Mouse (Mus musculus): ENCODE measurements around the gene Clmp. TPM values are rescaled to one million over a fixed set of nuclear protein-coding genes. Genes with fewer than 3 reads are reported as not detected.
A peak's percentile ranks its signal among the peaks of the same experiment; 100 is the strongest.
"Not testable (repeated sequence)": the region's sequence is repeated elsewhere in the genome, so short reads cannot be mapped to it uniquely, and the experiment has no call there.

The Clmp gene
- total RNA-seq, 2 experiments from 2014 or later = 46.5 to 46.6 TPM

DNA sequence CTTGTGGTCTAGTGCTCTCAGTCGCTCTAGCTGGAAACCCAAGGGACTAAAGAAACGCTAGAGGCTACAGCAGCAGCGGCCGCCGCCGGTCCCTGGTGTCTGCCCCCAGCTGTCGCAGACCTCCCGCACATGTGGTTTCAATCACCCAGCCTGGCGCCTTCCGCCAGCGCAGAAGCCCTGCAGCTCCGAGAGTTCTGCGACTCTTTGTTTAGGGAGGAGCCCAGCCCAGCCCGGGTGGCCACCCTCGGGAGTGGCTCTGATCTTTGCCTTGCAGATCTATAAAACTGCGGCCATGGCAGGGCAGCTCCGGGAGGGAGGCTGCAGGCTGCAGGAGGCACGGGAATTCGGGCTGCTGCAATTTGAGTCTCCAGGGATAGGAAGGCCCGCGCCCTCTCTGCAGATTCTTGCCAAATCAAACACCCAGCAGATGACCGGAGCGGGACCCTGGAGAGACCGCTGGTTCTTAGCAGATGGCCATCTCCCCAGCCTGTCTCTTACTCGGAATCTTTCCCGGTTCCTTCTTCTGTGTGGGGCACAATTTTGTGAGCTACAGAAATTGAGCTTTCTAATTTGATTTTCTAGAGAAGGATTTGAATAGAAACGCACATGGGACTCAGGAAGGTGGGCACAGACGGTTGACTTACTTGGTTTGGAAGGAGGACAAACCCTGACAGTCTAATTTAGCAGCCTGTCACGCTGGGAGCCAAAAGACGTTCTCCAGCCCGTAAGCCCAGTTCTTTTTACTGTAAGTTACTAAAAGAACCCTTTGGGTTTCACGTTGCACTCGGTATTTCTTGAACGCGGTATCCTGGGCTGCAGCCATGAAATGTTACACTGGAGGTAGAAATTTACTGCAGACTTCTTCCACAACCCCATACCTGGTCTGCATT lies 45.2 kb downstream of the Clmp start:
- peak; percentile 33 to 49 for DNase-seq (ENCODE audit: low spot score in 2 of 2)

DNA sequence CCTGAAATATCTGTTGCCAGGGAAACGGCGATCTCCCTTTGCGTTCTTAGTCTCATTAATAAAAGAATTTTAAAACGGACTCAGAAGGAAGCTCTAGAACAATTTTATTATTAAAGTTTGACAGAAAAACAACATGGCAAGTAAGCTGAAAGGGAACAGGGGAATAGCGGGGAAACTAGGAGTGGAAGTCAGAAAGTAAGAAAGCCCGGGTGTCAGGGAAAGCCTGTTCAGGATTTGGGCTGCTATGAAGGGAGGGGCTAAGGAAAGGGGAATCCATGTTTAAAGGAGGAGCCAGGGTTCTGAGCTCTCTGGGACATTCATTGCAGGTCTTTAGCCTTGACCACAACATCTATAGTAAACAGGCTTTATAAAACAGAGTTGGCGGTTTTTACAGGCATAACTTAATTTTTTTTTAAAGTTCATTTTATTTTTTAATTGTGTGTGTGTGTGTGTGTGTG lies 45.9 kb downstream of the Clmp start:
- no peak for DNase-seq (ENCODE audit: low spot score in 2 of 2)

DNA sequence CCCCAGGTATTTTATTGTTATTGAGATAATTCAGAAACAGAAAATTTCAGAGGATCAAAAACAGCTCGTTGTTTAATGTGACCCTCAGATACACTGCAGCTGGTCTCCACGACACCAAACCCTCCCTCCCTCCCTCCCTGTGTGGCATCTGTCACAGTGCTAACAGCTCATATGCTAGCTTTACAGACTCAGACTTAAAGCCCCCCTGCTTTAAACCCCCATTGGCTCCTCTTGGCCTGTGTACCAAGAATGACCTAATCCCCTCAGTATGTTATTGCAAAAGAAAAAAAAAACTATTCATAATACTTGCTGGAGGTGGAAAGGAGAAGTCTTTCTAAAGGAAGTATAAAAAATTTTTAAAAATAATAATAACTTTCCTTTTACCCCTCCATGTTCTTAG lies 46.5 kb downstream of the Clmp start:
- DNase-seq (ENCODE audit: low spot score in 2 of 2) = no peak

DNA sequence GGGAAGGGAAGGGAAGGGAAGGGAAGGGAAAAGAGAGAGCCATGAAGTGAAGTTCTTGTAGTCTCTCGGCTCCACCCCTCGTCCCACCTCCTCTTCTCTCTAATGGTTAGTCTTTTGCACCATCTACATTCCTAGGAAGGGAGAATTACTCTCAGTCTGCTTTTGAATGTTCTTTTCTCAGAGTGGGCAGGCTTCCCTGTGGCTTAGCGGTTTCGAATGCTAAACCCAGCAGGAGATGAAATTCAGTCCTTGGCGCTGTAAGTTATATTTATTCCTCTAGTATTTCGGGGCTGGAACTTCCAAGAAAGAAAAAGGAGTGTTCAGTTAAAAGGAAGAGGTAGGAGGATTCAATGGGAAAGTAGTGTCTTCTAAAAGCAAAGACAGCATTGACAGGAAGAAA lies 51.4 kb downstream of the Clmp start:
- DNase-seq (ENCODE audit: low spot score in 2 of 2) = no peak

DNA sequence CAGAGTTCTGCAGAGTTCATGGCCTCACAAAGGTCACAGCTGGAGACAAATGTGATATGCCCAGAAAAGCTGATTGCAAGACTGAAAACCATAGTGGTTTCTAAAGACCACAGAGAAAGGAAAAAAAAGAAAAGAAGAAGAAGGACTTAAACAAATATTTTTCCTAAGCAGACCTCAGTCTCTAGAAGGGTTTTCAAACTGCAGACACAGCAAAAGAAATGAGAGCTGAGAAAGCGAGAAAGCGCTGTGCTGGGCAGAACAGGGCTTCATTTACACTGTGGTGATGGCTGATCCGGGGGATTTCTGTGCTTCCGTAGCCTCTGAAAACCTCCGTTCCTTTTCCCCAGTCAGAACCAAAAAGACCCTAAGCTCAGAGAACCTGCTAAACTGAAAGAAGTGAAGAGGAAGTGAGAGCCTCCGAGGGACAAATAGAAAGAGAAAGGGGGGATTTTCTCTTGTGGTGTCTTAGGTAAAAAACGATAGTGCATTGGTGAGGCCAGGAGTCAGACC lies 57.8 kb downstream of the Clmp start:
- DNase-seq (ENCODE audit: low spot score in 2 of 2) = no peak

DNA sequence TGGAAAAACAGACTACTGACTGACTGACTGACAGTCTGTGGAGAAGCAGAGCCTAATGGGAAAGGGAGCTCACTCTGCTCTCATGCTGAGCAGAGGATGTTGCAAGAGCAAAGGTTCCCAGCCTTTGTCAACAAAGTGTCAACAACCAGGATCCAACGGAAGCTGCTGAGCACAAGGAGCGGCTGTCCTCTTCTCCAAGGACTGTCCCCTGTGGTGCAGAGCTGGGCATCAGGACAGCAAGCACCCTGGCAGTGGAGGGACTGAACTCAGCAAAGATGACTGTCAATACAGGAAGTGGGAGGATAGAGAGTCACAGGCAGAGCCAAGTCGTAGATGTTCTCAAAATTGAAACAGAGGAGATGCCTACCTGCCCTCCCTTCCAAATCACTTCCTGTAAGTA lies 58.5 kb downstream of the Clmp start:
- DNase-seq (ENCODE audit: low spot score in 2 of 2) = no peak

DNA sequence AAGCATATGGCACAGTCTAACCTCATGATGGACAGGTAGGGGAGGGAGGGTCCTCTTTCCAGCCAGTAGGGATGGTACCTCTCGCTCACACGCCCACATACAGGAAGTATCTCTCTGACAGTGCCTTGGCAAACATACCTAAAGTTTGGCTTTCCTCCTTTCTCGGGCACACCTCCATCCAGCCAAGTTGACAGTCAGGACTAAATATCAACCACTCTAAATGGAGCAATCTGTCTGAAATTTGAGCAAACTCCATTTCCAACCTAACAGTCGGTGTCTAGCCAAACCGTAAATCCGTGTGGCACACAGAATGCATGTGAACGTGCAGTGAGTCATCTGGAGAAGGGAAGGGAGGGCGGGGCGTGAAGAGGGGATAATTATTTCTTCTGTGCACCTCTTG lies 61.0 kb downstream of the Clmp start:
- DNase-seq (ENCODE audit: low spot score in 2 of 2) = no peak

DNA sequence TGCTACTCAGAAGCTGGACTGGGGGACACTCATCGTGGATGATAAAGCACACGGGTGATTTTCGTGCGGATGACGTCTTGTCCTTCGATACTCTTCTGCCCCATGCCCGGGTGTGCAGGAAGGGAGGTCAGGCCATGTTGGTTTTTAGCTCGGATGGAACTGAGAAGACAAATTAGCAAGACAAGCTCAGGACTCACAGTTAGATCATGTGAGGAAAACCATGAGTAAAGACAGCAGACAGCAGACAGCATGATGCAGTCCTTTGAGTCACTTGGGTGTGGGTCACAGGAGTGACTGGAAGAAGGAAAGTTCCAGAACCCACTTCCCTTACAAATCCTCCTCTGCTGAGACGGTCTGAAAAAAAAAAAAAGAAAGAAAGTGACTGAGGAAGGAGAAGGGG lies 61.5 kb downstream of the Clmp start:
- no peak for DNase-seq (ENCODE audit: low spot score in 2 of 2)

DNA sequence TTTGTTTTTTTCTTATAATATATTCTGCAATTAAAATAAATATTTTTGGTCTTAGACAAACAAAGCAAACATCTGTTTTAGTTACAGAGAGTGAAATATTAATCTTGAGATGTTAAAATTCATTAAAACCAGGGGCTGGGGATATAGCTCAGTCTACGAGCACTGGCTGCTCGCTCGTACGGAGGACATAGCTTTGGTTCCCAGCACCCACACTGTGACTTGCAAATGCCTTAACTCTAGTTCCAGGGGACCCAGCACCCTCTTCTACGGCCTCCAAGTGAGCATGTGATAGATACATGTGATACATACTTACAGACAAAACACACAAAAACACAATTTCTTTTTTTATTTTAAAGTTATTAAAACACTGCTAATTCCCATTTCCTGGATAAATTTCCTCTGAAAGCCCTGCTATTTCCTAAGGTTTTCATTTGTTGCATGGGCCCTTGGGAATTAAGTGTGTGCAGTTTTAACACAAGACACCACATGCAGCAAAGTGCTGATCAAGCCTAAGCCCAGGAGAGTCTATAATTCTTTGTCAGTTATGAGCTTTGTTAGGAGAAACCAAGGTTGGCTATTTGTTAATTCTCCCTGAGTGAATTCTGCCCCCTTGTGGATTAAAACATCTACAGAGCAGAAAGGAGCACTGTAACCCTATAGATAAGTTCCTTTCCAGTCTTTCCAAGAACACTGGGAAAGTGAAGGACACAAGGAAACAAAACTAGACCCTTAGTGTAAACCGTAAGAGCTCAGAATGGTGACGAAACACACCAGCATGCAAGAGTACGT lies 64.3 kb downstream of the Clmp start:
- DNase-seq (ENCODE audit: low spot score in 2 of 2) = no peak

DNA sequence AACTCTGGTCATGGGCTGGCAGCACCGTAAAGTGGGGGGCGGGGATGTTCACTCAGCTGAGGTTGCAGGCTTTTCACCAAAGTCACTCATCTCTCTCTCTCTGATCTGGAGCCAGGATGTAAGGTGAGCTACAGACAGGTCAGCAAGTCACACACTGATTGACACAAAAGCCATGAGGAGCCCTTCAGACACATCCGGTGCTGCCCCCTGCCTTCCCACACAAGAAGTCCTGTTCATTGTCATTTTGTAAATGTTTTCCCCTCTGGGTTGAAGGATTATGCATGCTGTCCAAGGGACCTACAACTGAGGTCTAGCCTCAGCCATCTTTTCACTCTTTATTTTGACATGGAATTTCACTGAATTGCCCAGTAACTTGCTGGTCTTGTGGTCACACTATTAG lies 66.0 kb downstream of the Clmp start:
- DNase-seq (ENCODE audit: low spot score in 2 of 2) = no peak

DNA sequence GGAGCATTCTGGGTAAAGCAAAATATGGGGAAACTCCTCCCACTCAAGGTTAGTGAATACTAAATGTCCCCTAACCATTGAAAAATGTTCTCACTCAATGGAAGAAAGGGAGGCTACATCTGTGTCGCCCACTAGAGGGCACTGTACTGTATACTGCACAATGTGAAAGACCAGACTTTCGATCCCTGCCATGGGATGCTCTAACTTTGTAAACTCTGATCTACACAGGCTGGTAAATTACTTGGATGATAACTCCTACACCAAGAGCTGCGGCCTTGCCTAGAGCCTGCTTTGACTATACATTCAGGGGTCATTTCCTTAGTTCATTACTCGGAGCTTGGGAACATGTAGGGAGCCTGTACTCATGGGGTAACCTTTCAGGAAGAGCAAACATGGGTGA lies 70.6 kb downstream of the Clmp start:
- peak; percentile 57 to 62 for DNase-seq (ENCODE audit: low spot score in 2 of 2)

DNA sequence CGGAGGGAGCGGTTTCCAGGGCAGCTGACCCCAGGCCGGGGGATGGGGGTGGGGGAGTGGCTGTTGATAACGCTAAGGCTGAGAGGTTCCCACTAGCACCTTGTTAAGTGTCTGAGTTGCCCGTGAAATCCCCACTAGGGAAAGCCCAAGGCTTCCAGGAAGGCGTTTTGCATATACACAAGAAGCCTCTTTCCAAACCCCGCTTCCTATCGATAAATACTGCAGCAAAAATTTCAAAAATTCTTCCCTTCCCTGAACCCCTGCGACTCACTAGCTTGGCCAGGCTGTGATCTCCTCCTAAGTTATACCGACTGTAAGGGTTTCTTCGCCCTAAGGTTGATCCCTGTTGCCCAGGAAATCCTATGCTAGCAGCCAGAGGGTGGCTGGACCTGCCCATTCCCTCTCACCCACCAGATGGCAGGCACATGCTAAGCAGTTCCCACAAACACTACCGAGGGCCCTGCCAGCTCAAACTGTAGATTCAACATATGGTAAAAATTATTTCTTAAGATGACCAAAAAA lies 71.4 kb downstream of the Clmp start:
- DNase-seq (ENCODE audit: low spot score in 2 of 2) = peak; percentile 44 to 63

DNA sequence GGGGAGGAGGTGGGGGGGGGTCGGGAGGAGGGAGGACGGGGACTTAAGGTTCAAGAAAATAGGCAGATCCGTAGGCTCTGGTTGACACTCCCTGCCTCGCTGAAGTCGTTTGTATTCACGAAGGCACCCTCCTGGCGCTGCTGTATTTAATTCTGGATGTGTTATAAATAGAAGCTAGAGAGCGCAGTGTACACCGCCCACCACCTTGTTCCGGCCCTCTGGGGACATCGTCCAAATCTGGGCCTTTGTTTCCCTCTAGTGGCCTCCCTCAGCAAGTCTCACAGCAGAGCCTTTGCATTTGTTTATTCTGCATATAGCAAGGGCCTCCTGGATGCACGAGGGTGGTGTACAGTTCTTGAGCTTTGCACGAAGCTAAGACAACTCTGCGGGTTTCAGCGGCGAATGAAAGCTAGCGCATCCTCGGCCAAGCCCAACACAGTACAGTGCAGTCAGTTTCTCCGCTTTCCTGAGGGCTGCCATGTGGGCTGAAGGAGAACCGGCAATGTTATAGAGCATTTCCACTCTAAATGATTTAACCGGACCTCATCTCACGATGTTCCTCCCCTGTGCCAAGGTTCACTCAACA lies 72.0 kb downstream of the Clmp start:
- peak; percentile 77 to 81 for DNase-seq (ENCODE audit: low spot score in 2 of 2)

DNA sequence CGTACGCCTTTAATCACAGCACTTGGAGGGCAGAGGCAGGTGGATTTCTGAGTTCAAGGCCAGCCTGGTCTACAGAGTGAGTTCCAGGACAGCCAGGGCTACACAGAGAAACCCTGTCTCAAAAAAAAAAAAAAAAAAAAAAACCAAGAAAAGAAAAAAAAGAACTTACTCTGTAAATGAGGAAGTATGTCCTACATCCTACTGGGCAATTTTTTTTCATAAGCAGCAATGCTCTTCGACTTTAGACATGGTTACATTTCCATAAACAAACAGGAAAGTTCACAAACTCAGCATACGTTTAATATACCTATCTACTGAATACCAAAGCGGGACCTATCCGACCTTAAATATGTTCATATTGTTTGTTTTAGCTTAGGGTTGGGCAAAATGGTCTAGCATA lies 76.6 kb downstream of the Clmp start:
- DNase-seq (ENCODE audit: low spot score in 2 of 2) = no peak

DNA sequence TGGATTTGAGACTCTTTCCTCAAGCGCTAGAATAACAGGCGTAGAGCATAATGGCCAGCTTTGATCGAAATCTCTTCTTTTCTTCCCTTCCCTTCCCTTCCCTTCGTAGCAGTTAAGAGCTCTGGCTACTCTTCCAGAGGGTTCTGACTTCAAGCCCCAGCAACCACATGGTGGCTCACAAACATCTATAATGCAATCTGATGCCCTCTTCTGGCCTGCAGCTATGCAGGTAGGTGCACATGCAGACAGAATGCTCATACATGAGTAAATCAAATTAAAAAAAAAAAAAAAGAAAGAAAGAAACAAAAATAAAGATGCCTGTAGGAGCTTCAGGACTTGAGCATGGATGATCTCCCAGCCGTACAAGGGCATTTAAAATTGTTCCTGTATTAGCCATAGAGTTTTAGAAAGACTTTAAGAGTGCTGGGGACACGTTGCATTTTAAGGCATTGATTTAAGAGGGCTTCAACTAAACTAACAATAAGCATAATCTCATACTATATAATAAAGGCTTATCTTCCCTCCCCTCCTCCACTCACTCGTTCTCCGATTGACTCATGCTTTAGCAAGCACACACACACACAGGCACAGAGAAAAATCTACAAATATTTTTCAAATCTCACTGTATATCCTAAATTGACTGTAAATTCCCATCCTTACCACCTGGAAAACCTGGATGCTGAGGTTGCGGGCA lies 79.3 kb downstream of the Clmp start:
- no peak for DNase-seq (ENCODE audit: low spot score in 2 of 2)

DNA sequence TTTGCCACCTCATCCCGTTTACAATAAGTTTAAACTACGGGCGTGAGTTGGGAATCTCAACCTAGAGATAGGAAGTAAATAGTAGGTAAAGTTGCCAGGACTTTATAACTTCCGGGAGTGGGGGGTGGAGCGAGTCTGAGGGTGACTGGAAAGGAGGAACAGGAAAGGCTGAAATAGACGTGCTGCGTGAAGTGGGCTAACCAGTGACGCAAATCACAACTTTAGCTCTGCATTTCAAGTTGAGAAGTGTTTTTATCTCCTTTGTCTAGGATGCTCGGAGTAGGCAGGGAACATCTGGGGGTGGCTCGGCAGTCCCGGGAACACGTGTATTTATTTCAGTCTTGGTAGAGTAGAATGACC lies 79.8 kb downstream of the Clmp start:
- no peak for DNase-seq (ENCODE audit: low spot score in 2 of 2)

DNA sequence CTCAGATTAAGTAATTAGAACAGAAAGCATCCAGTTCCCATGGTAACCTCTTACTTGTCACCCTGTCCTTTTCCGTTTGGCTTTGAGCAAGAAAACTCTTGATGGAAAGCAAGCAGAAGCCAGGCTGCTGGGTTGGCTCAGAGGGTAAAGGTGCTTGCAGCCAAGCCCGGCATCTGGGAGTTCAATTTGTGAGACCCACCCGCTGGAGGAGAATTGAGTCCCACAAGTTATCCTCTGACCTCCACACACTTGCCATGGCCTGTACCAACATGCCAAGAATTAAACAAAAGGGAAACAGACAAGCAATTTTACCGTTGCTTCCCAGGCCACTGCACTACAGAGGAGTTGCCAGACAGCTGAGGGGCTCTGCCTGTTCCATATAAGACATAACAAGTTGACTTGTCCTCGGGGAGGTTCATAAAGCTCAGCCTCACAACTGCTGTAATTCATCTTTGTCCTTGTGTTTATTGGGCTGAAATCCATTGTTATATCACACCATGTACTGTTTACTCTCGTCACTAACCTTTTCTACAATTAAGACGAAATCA lies 80.4 kb downstream of the Clmp start:
- DNase-seq (ENCODE audit: low spot score in 2 of 2) = no peak

DNA sequence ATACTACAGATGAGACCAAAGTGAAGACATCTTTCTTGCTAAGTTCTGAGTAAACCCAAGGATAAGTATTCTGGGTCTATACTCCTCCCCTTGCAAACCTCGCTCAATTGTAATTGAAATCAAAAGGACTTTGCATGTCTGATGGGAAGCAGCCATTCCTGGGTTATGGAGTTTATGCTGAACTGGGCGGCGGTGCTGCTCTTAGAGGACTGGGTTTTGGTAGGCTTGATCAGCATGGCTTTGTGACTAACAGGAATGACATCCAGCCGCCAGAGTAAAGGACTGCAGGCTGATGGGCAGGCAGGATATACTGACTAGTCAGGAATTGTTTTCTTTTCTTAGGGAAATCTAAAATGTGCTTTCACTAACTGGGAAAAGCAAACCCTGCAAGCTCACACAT lies 82.2 kb downstream of the Clmp start:
- no peak for DNase-seq (ENCODE audit: low spot score in 2 of 2)

DNA sequence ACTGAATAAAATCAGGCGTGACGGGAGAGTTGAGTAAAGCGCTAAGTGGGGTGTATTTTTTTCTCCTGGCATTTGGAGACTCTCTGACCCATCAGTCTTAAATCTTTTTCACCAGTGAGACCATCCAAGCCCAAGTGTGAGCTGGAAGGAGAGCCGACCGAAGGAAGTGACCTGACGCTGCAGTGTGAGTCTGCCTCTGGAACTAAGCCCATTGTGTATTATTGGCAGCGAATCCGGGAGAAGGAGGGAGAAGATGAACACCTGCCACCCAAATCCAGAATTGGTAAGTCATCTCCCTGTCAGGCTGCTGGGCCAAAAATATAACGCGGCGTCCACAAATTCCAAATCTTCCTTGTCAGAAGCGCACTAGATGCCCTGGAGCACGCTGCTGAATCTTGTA lies 86.5 kb downstream of the Clmp start:
- no peak for DNase-seq (ENCODE audit: low spot score in 2 of 2)

DNA sequence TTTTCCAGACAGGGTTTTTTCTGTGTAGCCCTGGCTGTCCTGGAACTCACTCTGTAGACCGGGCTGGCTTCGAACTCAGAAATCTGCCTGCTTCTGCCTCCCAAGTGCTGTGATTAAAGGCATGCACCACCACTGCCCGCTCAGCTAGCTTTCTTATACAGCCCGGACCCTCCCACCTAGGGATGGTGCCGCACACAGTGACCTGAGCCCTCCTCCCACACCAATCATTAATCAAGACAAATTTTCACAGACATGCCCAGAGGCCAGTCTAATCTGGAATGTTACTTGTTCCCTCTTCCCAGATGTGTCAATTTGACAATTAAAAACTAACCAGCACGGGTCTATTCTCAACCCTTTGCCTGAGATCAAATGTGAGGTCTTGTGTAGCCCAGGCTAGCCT lies 87.4 kb downstream of the Clmp start:
- DNase-seq (ENCODE audit: low spot score in 2 of 2) = not testable (repeated sequence)

DNA sequence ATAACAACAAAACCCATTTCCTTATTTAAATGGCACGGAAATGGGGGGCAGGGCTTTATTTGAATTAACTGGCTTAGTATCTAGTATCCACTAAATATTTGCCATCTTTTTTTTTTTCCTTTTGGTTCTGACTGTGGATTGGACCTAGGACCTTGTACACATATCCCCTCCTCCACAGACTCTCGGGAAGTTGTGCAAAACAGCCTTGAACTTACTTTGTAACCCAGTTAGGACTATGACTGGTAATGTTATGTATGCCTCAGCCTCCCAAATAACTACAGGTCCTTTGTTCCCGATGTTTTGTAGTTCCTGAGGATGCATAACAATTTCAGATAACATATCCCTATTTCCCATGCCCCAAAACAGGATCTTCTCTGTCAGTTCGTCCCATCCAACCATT lies 88.1 kb downstream of the Clmp start:
- DNase-seq (ENCODE audit: low spot score in 2 of 2) = no peak

All from layer of hippocampus, postnatal 10 days (tissue).